ENCODE assay signal across 19 mouse cellular contexts in genomic region chr7:112645724-112646123, GRCm38 (mm10). TPM values are rescaled to one million over a fixed set of nuclear protein-coding genes. Genes with fewer than 3 reads are reported as not detected.
A peak's percentile ranks its signal among the peaks of the same experiment; 100 is the strongest.
DNase-seq lines count a peak whose midpoint lies in the region; ATAC-seq and TF ChIP-seq lines count a peak whose summit lies in the region.
"Had no signal": no experiment of that assay in that cellular context is flagged by ENCODE, and none has a peak within 500 bp of the region (broad histone marks: within the 10 kb centered on the region; RNA-seq: fewer than 3 reads in every experiment).

No protein-coding gene starts in this region.

- H3K4me1 ChIP-seq in olfactory bulb, adult 2 months (ENCODE audit: control insufficient read depth, insufficient read depth, low read length): peaks cover 2% of the 10 kb centered on the region; the same call in 1 of the 2 replicates

- H3K27me3 ChIP-seq in Patski: no peaks in the 10 kb centered on the region
- H3K27me3 ChIP-seq: embryonic facial prominence, embryonic 12.5 days; forebrain, embryonic 12.5 days; heart, embryonic 12.5 days had no signal

- in situ Hi-C loops in Patski (cut with MboI; ENCODE audit: low pct_unique_long_range_greater_than_20kb): no loop called here

- TF ChIP-seq CTCF in Patski (IDR thresholded peaks at IDR 0.05): no peak
- TF ChIP-seq CTCF in olfactory bulb, adult 2 months (IDR thresholded peaks at IDR 0.05; ENCODE audit: insufficient read depth, low read depth, low read length): no peak

- POLR2A ChIA-PET in Patski (lab: Charles Lee): interaction anchor here (0.9 kb wide), 1 partner anchor 69 kb away, joined by 3 read pairs; no protein-coding TSS in a partner anchor

- CTCF ChIA-PET in Patski (lab: Charles Lee): no interaction called here

- ATAC-seq in Patski: peak; percentile 54
- no peak for ATAC-seq in CD4-positive, CD25-positive, alpha-beta regulatory T cell, adult 4 months
- ATAC-seq: forebrain, postnatal 0 days had no signal

- peak; percentile 10 for DNase-seq in lung, postnatal 25 days (ENCODE audit: low spot score)
- DNase-seq in lung, postnatal 14 days: no peak
- peak; percentile 72 for DNase-seq in 3T3-L1 (ENCODE audit: low read depth, low spot score)
- peak; percentile 79 for DNase-seq in Patski (ENCODE audit: low read depth, low spot score)
- no peak for DNase-seq in testis, postnatal 10 days (ENCODE audit: low spot score)
- DNase-seq: adrenal gland, adult 8-10 months; cerebellum, adult 11-12 months; cerebellum, adult 9-10 months; cerebellum, postnatal 25 days; forebrain, postnatal 0 days; gastrocnemius, adult 2 months; gastrocnemius, postnatal 25 days had no signal

- WGBS in olfactory bulb, adult 2 months: 31% methylated on average over 2 of the region's 2 CpGs

- H3K4me3 ChIP-seq in olfactory bulb, adult 2 months (ENCODE audit: insufficient read depth, low read depth, low read length): no peak overlapping the region
- H3K4me3 ChIP-seq: embryonic facial prominence, embryonic 12.5 days; forebrain, embryonic 12.5 days; gastrocnemius, adult 2 months; heart, embryonic 12.5 days; hindbrain, embryonic 10.5 days had no signal

- peak overlapping the region; percentile 51; the same call in 1 of the 2 replicates for H3K27ac ChIP-seq in olfactory bulb, adult 2 months (ENCODE audit: insufficient read depth, low read depth, low read length)
- H3K27ac ChIP-seq: embryonic facial prominence, embryonic 12.5 days; forebrain, embryonic 12.5 days; gastrocnemius, adult 2 months; hindbrain, embryonic 10.5 days; hindbrain, embryonic 14.5 days had no signal

- TF ChIP-seq POLR2A in olfactory bulb, adult 2 months (IDR thresholded peaks at IDR 0.05; ENCODE audit: insufficient read depth, low read depth, low read length): no peak

RNA-seq across cellular contexts. Expression of gene Tead1, which starts 33.4 kb away (rescaled TPM):
- polyA plus RNA-seq in Patski (2021): 56.4 TPM
- polyA plus RNA-seq in olfactory bulb, adult 2 months (2012; ENCODE audit: insufficient read depth, insufficient read length, low replicate concordance, missing spikeins): not detected in 2 replicates
- under 1 TPM; 0.03 to 0.61 TPM for polyA plus RNA-seq in CD4-positive, CD25-positive, alpha-beta regulatory T cell, adult 4 months (2017; shearing (Covaris generic))

Comparison
In these comparisons a context has a peak if more than half of its experiments do, and no peak if none do; other contexts are left out.
1. DNase-seq: peak in lung, postnatal 25 days (single experiment), 3T3-L1 (single experiment) and Patski (single experiment); none in lung, postnatal 14 days (single experiment) and testis, postnatal 10 days (single experiment).